Mouse (Mus musculus) cerebellum, adult (tissue): ENCODE data around the gene Gstt2.

ENCODE experiments used
- ATAC-seq: cut with Nextera tagmentation; 2 replicates; pipeline ENCODE4 v1.9.2; 2017; ENCODE audit warnings: mild to moderate bottlenecking, moderate library complexity, mixed read lengths; ENCODE audit not compliant: insufficient number of reproducible peaks, low FRiP score, low TSS enrichment

Gstt2 gene

DNA sequence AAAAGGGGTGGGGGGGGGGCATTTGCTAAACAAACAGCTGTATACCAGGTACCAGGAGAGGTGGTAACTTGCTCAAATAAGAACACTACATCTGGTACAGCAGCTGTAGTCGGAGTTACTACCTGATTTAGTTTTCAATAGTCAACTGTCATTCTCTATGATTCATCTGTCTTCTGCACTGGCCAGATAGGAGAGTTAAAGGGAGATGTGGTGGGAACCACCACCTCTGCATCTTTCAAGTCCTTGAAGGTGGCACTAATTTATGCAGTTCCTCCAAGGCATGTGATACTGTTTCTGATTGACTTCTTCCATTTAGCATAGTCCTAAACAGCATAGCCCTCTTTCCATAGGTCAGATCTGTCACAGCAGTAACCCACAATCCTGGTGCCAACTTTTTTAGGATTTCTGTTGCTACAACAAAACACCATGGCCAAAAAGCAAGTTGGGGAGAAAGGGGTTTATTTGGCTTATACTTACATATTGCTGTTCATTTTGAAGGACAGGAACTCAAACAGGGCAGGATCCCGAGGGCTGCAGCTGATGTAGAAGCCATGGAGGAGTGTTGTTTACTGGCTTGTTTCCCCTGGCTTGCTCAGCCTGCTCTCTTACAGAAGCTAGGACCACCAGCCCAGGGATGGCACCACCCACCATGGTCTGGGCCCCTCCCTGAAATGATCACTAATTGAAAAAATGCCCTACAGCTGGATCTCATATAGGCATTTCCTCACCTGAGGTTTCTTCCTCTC lies 7.5 kb downstream of the Gstt2 start:
- ATAC-seq = no peak

DNA sequence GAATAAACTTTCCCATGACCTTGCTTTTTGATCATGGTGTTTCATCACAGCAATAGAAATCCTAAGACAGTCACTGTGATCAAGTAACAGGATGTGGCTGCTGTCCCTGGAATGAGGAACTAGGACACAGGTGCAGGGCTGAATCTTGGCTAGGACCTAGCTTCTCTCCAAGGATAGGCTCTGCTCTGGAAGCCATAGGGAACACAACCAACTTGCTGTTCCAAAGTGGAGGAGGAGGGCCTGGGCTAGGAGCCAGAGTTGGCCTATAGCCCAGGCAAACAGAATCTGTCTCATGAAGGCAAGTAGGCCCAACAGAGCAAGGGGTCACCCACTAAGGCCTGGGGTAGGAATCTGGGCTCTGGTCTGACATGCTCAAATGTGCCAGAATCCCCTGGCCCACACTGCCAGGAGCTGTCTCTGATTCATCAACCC lies 8.7 kb downstream of the Gstt2 start:
- peak; percentile 90 for ATAC-seq

DNA sequence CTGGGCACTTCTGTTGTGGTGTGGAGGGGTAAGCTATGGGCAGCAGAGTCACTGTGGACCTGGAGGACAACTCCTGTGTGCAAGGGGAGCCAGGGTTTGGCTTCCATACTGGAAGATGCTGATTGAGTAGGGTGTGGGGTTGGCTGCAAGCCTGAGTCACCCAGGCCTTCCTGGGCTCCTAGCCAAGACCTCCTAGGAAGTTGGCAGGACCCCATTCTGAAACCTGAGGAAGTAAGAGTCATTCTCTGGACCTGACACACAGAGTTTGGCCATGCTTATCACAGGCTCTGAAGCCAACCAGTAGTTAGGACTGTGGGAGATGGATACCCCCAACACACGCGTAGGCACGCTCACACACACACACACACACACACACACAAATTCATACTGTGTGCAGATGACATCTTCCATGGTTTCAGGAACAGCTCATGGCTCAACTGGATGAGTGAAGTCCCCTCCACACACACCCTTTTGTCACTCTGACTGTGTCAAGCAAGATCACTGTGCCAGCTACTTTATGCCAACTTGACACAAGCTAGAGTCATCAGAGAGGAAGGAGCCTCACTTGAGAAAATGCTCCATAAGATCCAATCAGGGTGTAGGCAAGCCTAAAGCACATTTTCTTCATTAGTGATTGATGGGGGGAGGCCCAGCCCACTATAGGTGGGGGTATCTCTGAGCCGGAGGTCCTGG lies 9.4 kb downstream of the Gstt2 start:
- ATAC-seq = no peak

DNA sequence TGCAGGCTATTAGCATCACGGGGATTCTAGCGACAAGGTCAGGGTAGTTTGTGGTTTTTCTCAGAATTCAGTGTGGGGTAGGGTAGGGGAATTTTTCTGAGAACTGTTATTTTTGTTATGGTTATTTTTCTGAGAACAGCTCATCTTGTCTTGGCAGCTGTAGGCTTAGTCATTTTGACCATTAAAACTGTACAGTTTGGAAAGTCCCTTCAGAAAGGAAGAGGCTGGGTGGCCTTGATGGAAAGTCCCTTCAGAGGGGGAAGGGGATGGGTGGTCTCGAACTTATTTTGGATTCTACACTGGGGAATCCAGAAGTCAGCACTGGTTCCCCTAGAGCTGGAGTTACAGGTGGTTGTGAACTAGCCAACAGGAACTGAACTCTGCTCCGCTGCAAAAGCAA lies 12.7 kb downstream of the Gstt2 start:
- ATAC-seq = no peak

DNA sequence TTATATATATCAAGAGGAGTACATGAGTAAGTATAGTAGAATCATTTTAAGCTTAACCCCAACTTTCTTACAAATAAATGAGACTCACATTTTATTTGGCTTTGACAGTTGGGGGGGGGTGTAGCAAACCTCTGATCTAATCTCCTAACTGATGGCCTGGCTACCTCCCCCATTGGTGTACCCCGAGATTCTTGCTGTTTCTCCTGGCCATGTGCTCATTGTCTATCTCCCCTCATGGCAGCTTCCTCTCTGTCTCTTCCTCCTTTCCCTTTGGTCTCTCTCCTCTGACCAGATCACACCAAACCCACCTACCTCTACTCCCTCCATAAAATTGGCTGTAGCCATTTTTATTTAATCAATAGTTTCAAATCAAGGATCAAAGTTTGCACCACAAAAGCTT lies 13.4 kb downstream of the Gstt2 start:
- no peak for ATAC-seq

DNA sequence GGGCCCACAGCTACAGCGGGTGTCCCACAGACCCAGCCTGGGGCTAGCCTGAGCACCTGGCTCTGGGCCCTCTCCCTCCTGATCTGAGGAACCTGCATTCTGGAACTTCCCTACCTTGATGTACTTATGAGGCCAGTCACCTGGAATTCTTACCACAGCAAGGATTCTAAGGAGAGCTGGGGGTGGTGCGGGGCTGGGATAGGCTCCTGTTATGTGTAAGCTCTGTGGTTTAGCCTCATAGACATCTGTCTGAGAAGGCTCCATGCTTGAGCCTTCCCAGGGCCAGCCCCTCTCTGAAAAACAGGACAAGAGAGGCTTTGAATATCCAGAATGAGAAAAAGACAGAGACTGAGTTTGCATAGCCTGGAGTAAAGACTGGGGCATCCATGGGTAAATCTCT lies 14.8 kb downstream of the Gstt2 start, which contains the start of gene Gstt4:
Gene Gstt4, minus strand, starts transcription at position 101 of the 400 bp plus-strand sequence.
- no peak for ATAC-seq

DNA sequence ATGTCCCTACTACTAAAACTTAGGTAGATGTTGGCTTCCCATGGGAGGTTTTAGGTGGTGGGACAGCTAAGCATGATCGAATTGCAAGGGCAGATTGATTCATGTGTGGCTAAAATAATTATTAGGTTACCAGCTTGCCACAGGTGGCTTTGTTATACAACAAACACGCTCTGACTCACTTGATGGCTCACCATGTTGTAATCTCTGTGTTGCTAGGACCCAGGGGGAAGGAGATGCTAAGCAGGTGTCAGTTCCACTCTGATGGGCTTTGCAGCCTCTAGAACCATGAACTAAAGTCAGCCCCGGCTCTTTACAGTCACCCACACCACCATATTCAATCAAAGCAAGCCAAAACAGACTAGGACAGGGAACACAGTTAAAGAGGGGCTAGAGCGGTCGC lies 17.3 kb downstream of the Gstt2 start:
- no peak for ATAC-seq

DNA sequence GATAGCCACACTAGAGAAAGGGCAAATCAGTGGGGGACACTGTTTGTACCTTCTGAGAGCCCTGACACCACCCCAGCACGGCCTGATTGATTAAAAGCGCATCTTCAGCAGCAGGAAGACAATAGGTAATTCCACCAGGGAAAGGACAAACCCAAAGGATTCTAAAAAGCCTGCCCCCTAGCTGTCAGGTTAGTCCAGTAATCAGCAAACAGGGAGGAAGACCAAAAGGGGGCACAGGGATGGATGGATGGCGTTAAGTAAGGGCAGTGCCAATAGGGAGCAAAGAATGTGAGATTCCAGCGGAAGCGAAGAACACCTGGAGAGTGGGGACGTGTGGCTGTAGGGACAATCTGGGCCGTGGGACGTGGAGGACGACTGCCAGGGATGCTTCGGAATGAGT lies 18.6 kb downstream of the Gstt2 start:
- ATAC-seq = no peak

DNA sequence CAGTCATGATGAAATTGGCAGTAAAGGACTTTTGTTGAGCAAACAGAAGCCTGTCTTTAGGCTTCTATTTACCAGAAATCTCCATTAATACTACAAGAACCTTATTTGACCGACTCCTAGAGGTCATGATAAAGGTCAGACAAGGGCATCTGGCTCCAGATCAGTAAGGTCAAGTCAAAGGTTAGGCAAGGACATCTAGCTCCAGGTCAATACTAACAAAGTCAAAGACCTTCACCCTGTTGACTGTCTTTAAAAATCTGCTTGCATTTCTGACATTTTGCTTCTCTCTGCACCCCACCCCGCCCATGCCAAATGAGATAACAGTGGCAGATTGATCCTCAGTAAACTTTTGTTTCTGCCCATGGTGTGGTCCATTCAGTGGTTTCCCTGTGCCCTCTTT lies 33.0 kb downstream of the Gstt2 start:
- no peak for ATAC-seq

DNA sequence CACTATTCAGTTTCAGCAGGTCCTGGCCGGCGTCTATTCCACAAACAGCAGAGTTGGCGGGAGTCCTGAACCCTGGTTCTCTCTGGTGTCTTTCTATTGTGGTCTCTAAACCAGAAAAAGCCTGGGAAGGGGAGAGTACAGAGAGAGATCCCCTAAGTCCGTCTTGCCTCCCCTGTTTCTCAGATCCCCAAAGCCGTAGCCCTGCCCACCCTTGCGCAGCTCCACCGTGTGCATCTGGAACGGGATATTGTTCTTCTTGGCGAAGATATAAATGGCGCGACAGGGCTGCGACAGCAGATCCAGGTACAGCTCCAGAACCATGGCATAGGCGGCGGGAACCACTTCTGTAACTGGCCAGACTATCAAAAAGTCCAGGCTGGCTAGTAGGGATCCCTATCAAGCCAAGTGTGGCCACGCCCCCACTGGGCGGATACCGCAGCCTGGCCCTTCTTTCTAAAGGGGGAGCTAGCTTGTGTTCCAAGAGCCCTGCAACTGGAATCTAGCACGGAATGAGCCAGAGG lies 39.0 kb downstream of the Gstt2 start, which contains the start of gene Gstt1:
Gene Gstt1, minus strand, starts transcription at position 409 of the 521 bp plus-strand sequence.
- ATAC-seq = peak; percentile 54

DNA sequence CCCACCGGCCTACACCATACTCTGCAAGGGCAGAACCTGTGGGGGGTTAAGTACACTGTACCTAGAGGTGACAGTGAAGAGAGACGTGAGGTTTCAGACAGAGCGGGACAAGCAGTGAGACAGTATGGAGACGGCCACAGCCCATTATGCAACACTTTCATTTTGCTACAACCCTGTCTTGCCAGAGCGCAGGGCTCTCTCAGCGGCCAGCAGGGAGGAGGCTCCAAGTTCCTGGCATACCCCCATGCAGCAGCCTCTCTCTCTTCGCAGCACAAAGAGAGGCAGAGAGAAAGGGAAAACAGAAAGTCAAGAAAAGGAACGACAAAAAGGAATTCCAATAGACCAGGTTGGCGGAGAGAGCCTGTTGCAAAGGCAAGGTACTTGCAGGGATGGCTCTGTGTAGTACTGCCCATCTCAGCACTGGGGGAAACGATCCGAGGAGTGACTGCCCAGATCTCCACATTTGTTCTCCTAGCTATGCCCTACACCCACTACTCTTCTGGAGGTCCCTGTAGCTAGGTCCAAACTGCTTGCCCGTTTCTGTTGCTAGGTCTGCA lies 39.5 kb downstream of the Gstt2 start:
- ATAC-seq = peak; percentile 90

DNA sequence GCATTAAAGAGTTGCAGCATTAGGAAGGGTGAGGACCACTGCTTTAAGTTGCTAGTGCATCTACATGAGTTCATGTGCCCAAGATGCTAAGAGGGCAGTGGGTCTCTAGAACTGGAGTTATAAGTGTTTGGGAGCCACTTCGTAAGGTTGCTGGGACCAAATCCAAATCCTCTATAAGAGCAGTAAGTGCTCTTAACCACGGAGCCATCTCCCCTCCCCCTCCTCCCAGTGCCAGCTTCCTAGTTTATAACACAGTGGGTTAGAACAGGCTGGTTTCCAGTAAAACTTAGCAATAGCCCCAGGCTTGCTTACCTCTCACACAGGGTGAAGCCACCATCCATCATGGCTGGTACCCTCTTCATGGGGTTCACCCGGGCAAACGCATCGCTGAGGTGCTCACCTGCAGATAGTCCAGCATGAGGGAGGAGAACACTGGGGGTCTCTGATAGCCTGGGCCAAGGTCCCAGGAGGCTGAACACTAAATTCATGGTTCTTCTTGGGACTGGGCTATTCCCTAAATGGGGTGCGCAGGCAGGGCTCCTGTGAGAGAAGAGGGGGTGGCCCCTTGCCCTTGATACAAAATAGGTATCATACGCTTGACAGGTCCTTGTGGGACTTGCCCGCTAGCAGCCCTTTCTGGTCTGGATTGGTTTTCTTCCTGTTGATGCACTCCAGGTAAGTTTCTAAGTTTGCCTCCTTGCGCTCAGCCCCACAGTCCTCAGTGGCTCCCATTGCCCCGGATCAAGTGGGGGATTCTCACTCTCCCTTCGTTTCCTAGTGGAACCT lies 40.3 kb downstream of the Gstt2 start:
- ATAC-seq = no peak

DNA sequence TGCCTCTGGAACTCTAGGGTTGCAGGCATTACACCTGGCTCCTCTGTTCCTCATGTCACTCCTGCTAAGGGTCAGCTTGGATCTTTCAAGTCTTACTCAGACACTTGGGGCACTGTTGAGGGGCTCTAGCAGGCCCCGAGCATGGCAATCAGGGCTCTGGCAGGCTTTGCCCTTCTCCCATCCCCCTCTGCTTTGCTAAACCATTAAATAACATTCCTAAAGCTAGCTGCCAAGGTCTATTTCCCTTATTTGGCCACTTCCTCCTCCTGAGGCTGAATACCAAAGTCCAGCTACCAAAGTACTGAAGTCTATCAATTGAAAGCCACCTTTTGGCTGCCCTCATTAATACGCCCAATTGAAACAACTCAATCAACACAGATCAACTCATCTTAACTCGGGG lies 42.3 kb downstream of the Gstt2 start:
- ATAC-seq = no peak

DNA sequence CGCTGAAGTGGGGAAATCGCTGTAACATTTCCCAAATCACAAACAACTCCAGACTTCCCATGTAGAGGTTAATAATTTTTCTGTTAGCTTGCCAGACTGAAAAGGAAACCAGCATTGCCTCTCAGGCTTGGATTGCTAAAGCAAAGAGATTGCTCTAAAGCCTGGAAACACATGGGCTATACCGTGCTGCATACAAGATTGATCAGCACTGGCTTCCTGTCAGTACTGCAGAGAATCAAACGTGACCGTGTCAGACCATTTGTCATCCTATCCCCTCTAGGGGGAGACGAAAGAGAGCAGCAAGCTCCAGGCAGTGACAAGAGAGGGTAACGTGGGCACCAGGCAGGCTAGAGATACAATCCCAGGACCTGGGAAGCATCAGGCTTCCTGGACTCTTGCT lies 46.5 kb downstream of the Gstt2 start:
- ATAC-seq = no peak

DNA sequence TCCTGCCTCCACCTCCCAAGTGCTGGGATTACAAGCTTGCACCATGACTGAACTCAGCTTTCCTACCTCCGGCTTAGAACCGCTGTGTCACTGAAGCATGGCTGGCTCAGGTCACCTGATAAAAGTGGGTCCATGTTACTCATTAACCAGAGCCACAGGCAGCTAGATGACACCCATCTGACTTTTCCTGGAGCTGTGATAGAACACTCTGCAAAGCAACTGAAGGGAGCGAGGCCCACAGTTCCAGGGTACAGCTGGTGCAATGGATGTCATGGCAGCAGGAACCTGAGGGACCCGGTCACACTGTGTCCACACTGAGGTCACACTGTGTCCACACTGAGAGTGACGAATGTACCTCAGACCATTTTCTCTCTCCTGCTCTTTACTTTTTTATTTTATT lies 47.4 kb downstream of the Gstt2 start:
- no peak for ATAC-seq

DNA sequence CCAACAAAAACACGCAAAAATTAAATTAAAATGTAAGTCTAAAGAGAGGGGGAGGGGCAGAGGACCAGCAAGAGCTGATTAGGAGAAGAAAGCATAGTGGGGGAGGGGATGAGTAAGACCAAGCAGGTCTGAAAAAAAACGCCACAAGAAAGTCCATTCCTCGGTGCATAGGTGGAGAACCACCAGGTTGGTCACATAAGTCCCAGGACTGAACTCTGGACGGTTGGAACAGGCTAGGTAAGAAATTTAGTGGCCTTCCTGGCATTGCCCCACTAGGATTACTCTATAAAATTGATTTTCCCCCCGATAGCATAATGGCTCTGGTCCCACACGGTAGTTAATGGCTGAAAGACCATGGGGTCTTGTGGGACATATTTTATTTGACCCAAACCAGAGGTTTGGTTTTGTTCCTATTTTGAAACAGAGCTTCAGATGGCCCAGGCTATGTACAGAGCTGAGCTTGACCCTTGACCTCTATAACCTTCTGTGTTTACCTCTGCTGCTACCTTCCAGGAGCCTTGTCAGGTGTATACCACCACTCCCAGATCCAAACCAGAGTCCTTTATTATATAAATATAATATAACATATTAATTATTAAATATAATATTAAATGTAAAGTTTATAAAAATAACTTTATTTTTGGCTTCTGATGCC lies 48.0 kb downstream of the Gstt2 start:
- no peak for ATAC-seq

DNA sequence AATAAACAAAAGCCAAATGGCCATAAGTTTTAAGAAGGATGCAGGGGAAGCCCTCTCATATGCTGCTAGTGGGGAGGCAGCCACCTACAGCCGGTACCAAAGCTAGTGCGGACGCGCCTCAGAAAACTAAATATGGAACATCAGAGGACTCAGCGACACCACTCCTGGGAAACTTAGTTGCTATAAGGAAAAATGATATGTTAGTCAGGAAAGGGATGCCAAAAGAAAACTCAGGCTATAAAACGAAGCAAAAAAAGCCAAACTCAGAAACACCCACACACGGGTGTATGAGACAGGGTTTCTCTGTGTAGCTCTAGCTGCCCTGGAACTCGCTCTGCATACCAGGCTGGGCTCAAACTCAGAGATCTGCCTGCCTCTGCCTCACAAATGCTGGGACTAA lies 48.9 kb downstream of the Gstt2 start:
- ATAC-seq = no peak

DNA sequence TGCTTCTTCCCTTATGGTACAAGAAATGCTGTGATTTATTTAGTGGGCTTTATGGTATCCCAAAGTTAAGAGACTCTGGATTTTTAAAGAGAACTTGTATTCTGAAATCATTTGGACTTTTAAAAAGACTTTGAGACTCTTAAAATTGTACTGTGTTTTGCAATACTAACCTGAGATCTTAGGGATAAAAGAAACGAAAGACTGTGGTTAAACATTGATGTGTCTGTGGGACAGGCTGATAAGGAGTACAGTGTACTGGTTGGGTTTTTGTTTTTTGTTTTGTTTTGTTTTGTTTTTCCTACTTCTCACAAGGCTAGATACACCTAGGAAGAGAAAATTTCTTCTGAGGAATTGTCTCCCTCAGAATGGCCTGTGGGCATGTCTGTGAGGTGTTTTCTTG lies 51.8 kb downstream of the Gstt2 start:
- ATAC-seq = no peak
